Mouse (Mus musculus) embryo, embryonic 9.5 days (tissue): ENCODE results near the gene Acrv1.
"Not testable (repeated sequence)": the region's sequence is repeated elsewhere in the genome, so short reads cannot be mapped to it uniquely, and the experiment has no call there.

Source experiments
- DNase-seq: peaks from one replicate; pipeline ENCODE4 v3.0.0-alpha.2; 2017; ENCODE audit errors: extremely low spot score

Acrv1 gene

GRCm38 (mm10) chr9:36692920-36693319, at the start of gene Acrv1:
Acrv1 (plus strand) TSS chr9:36693220.
- DNase-seq, result no peak

GRCm38 (mm10) chr9:36643276-36643675, 49.7 kb upstream of the Acrv1 start, which contains the start of gene A630095E13Rik:
A630095E13Rik (minus strand) TSS chr9:36643376.
- DNase-seq, result not testable (repeated sequence)

- DNase-seq, result no peak
Measured at GRCm38 (mm10) chr9:36681424-36681823, 11.6 kb upstream of the Acrv1 start.

- peak; percentile 8 for DNase-seq
Measured at GRCm38 (mm10) chr9:36687329-36687728, 5.7 kb upstream of the Acrv1 start.

- no peak for DNase-seq
Measured at GRCm38 (mm10) chr9:36694276-36694675, 1.3 kb downstream of the Acrv1 start.

- no peak for DNase-seq
Measured at GRCm38 (mm10) chr9:36705923-36706322, 12.9 kb downstream of the Acrv1 start.

GRCm38 (mm10) chr9:36707304-36707703, 14.3 kb downstream of the Acrv1 start:
- DNase-seq, result no peak

- no peak for DNase-seq
Measured at GRCm38 (mm10) chr9:36716624-36717023, 23.6 kb downstream of the Acrv1 start.

- peak; percentile 97 for DNase-seq
Measured at GRCm38 (mm10) chr9:36726131-36727033, 33.4 kb downstream of the Acrv1 start.

- peak; percentile 9 for DNase-seq
Measured at GRCm38 (mm10) chr9:36727034-36727755, 34.2 kb downstream of the Acrv1 start, which contains the start of gene Chek1. Chek1 (minus strand) TSS chr9:36727065.
